ENCODE assay signal across 9 mouse cellular contexts in genomic region chr2:157070365-157070764, GRCm38 (mm10). TPM values are rescaled to one million over a fixed set of nuclear protein-coding genes. Genes with fewer than 3 reads are reported as not detected.
A peak's percentile ranks its signal among the peaks of the same experiment; 100 is the strongest.
DNase-seq lines count a peak whose midpoint lies in the region; ATAC-seq and TF ChIP-seq lines count a peak whose summit lies in the region.
"Had no signal": no experiment of that assay in that cellular context is flagged by ENCODE, and none has a peak within 500 bp of the region (broad histone marks: within the 10 kb centered on the region; RNA-seq: fewer than 3 reads in every experiment).

No protein-coding gene starts in this region.

- ATAC-seq in liver, embryonic 11.5 days (replicated peaks; ENCODE audit: low FRiP score), result no peak
- ATAC-seq in neural tube, embryonic 14.5 days (ENCODE audit: low read depth), result peak; percentile 12; the same call in 1 of the 2 replicates

- H3K79me2 ChIP-seq in liver, adult 2 months (ENCODE audit: control insufficient read depth, insufficient read depth, low read length), result peaks cover 4% of the 10 kb centered on the region; the same call in 1 of the 2 replicates

- WGBS in liver, adult 2 months, result 37% methylated on average over 9 of the region's 9 CpGs
- WGBS in liver, embryonic 11.5 days, result 48% methylated on average over 9 of the region's 9 CpGs
- WGBS in neural tube, embryonic 14.5 days, result 45% methylated on average over 9 of the region's 9 CpGs

- no peak overlapping the region for H3K4me3 ChIP-seq in liver, adult 2 months (ENCODE audit: insufficient read depth, low read depth, low read length)
- no peak overlapping the region for H3K4me3 ChIP-seq in liver, embryonic 11.5 days (ENCODE audit: low read depth, low read length)
- no peak overlapping the region for H3K4me3 ChIP-seq in neural tube, embryonic 14.5 days (ENCODE audit: low read depth, low read length)

- peak; percentile 12 for DNase-seq in liver, adult 2 months (ENCODE audit: extremely low read depth, low read depth, low spot score)
- no peak for DNase-seq in liver
- peak; percentile 80 for DNase-seq in cerebellum, adult 9-11 months
- DNase-seq in heart, postnatal 4 days, result peak; percentile 77
- DNase-seq in liver, embryonic 11.5 days (ENCODE audit: low spot score), result no peak
- DNase-seq in thymus, postnatal 0 days (ENCODE audit: low spot score), result no peak
- no peak for DNase-seq in c-Kit-positive CD71-positive TER-119-positive erythroid progenitor cells, embryonic 14.5 days (ENCODE audit: low spot score)

- no peaks in the 10 kb centered on the region for H3K27me3 ChIP-seq in liver, adult 2 months (ENCODE audit: control insufficient read depth, insufficient read depth, low read length)
- H3K27me3 ChIP-seq in liver, embryonic 11.5 days (replicated peaks; ENCODE audit: control insufficient read depth, insufficient read depth, low read length), result no peaks in the 10 kb centered on the region
- no peaks in the 10 kb centered on the region for H3K27me3 ChIP-seq in neural tube, embryonic 14.5 days (ENCODE audit: control insufficient read depth, insufficient read depth, low read length)

- peaks cover 19% of the 10 kb centered on the region for H3K4me1 ChIP-seq in liver, adult 2 months (ENCODE audit: control insufficient read depth, insufficient read depth, low read length)
- H3K4me1 ChIP-seq in liver, embryonic 11.5 days (replicated peaks; ENCODE audit: control insufficient read depth, insufficient read depth, low read length), result peaks cover 53% of the 10 kb centered on the region
- H3K4me1 ChIP-seq in neural tube, embryonic 14.5 days (ENCODE audit: control insufficient read depth, insufficient read depth, low read length), result peaks cover 81% of the 10 kb centered on the region

- TF ChIP-seq POLR2A in liver, adult 2 months (IDR thresholded peaks at IDR 0.05; ENCODE audit: extremely low read depth, insufficient read depth, low read length), result no peak

- no peak overlapping the region for H3K9ac ChIP-seq in liver, adult 2 months (ENCODE audit: low read depth, low read length)
- no peak overlapping the region for H3K9ac ChIP-seq in liver, embryonic 11.5 days (ENCODE audit: low read depth, low read length)
- H3K9ac ChIP-seq in neural tube, embryonic 14.5 days (replicated peaks; ENCODE audit: low read depth, low read length), result 0 out of 2 replicates have a peak overlapping the region, but pooled peaks have one; percentile 0

- TF ChIP-seq CTCF in liver, adult 2 months (IDR thresholded peaks at IDR 0.05; ENCODE audit: low read depth, low read length), result no peak

- H3K9me3 ChIP-seq in liver, embryonic 11.5 days (ENCODE audit: control insufficient read depth, low read length), result no peaks in the 10 kb centered on the region
- H3K9me3 ChIP-seq in neural tube, embryonic 14.5 days (ENCODE audit: control insufficient read depth, low read length), result no peaks in the 10 kb centered on the region

- peak overlapping the region; percentile 32 for H3K27ac ChIP-seq in liver, adult 2 months (replicated peaks; ENCODE audit: insufficient read depth, low read depth, low read length)
- no peak overlapping the region; the same call in 1 of the 2 replicates for H3K27ac ChIP-seq in liver, embryonic 11.5 days (ENCODE audit: low read depth, low read length)
- peak overlapping the region; percentile 36 for H3K27ac ChIP-seq in neural tube, embryonic 14.5 days (ENCODE audit: low read depth, low read length)

- no peaks in the 10 kb centered on the region for H3K36me3 ChIP-seq in liver, adult 2 months (ENCODE audit: control insufficient read depth, insufficient read depth, low read length)
- H3K36me3 ChIP-seq in liver, embryonic 11.5 days (ENCODE audit: control insufficient read depth, insufficient read depth, low read length), result no peaks in the 10 kb centered on the region
- no peaks in the 10 kb centered on the region for H3K36me3 ChIP-seq in neural tube, embryonic 14.5 days (ENCODE audit: control insufficient read depth, insufficient read depth, low read length)

- 0 out of 2 replicates have a peak overlapping the region, but pooled peaks have one; percentile 4 for H3K4me2 ChIP-seq in liver, embryonic 11.5 days
- peak overlapping the region; percentile 18; the same call in 1 of the 2 replicates for H3K4me2 ChIP-seq in neural tube, embryonic 14.5 days (ENCODE audit: low read depth, low read length)

RNA-seq across cellular contexts. Expression of gene Soga1, which starts 8.7 kb away (rescaled TPM):
- 1.0 and 2.6 TPM in 2 replicates for total RNA-seq in liver, adult 2 months (2014; rRNA removed)
- 1.1 and 1.5 TPM in 2 replicates for polyA plus RNA-seq in liver, adult 2 months (2012; rRNA removed)
- total RNA-seq in heart, postnatal 4 days (2021), result 10 to 100 TPM; 36.9 to 39.8 TPM
- 4.0 and 5.3 TPM in 2 replicates for polyA plus RNA-seq in liver, embryonic 11.5 days (2014; fragmentation: Nextera tagmentation; extraction: Ambion mirVana)
- polyA plus RNA-seq in neural tube, embryonic 14.5 days (2014; fragmentation: Nextera tagmentation; extraction: Ambion mirVana), result 10.0 and 10.2 TPM in 2 replicates
- 0.57 TPM in 2 replicates for polyA plus RNA-seq in thymus, postnatal 0 days (2015; fragmentation: Nextera tagmentation; extraction: Ambion mirVana)

RNA-seq across cellular contexts. Expression of gene Tldc2, which starts 16.5 kb away (rescaled TPM):
- not detected in 2 replicates for total RNA-seq in liver, adult 2 months (2014; rRNA removed)
- polyA plus RNA-seq in liver, adult 2 months (2012; rRNA removed), result not detected in 2 replicates
- not detected for total RNA-seq in heart, postnatal 4 days (2021)
- not detected in 2 replicates for polyA plus RNA-seq in liver, embryonic 11.5 days (2014; fragmentation: Nextera tagmentation; extraction: Ambion mirVana)
- polyA plus RNA-seq in neural tube, embryonic 14.5 days (2014; fragmentation: Nextera tagmentation; extraction: Ambion mirVana), result not detected in 2 replicates
- polyA plus RNA-seq in thymus, postnatal 0 days (2015; fragmentation: Nextera tagmentation; extraction: Ambion mirVana), result not detected in 2 replicates
- total RNA-seq: left cerebral cortex, postnatal 25 days had no signal

Comparison
In these comparisons a context has a peak if more than half of its experiments do, and no peak if none do; other contexts are left out.
1. DNase-seq: peak in liver, adult 2 months (single experiment), cerebellum, adult 9-11 months (single experiment) and heart, postnatal 4 days (single experiment); none in liver (single experiment), liver, embryonic 11.5 days (single experiment), thymus, postnatal 0 days (single experiment) and c-Kit-positive CD71-positive TER-119-positive erythroid progenitor cells, embryonic 14.5 days (single experiment).